Mouse (Mus musculus): ENCODE data around the gene D10Wsu102e. TPM values are rescaled to one million over a fixed set of nuclear protein-coding genes. Genes with fewer than 3 reads are reported as not detected.
A peak's percentile ranks its signal among the peaks of the same experiment; 100 is the strongest.
"Not testable (repeated sequence)": the region's sequence is repeated elsewhere in the genome, so short reads cannot be mapped to it uniquely, and the experiment has no call there.

D10Wsu102e gene
- polyA plus RNA-seq, 1 experiment, result 2.4 TPM

- Histone ChIP-seq H3K27ac (ENCODE audit: insufficient read depth, low read depth, low read length) (0 out of 2 replicates have a peak overlapping the region, but pooled peaks have one; percentile 15), H3K4me3 (ENCODE audit: insufficient read depth, low read depth, low read length) (no peak overlapping the region), H3K4me1 (ENCODE audit: control insufficient read depth, insufficient read depth, low read length) (peaks cover 6% of the 10 kb centered on the region; the same call in 1 of the 2 replicates)
- TF ChIP-seq CTCF (IDR thresholded peaks at IDR 0.05; ENCODE audit: insufficient read depth, low read depth, low read length) (no peak), POLR2A (IDR thresholded peaks at IDR 0.05; ENCODE audit: insufficient read depth, low read depth, low read length) (no peak)
- WGBS, result 27% methylated on average over 8 of the region's 8 CpGs
These were observed 5.7 kb upstream of the D10Wsu102e start for GRCm38 (mm10) chr10:83354333-83354719.

DNA sequence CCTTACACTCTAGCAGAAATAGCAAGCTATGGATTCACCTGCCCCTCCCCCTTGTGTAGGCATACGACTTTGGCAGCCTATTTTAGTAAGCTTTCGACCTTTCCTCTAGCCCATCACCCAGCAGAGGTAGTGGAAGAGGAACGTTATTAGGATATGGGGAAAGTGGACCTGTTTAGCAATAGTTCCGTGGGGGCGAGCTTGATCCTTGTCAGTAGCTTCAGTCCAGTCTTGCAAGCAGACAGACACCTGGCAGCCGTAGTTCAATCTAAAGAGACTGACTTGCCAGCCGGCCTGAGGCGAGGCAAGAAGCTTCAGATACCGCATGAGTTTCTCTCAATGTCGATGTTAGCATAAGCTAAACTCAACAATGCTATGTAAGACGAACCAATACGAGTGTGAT lies 3.6 kb upstream of the D10Wsu102e start:
- 82% methylated on average over 12 of the region's 12 CpGs for WGBS
- H3K4me1 ChIP-seq (ENCODE audit: control insufficient read depth, insufficient read depth, low read length), result peaks cover 9% of the 10 kb centered on the region
- H3K4me3 ChIP-seq (ENCODE audit: insufficient read depth, low read depth, low read length), result no peak overlapping the region
- TF ChIP-seq CTCF (IDR thresholded peaks at IDR 0.05; ENCODE audit: insufficient read depth, low read depth, low read length) (no peak), POLR2A (IDR thresholded peaks at IDR 0.05; ENCODE audit: insufficient read depth, low read depth, low read length) (no peak)
- no peak overlapping the region for H3K27ac ChIP-seq (ENCODE audit: insufficient read depth, low read depth, low read length)

DNA sequence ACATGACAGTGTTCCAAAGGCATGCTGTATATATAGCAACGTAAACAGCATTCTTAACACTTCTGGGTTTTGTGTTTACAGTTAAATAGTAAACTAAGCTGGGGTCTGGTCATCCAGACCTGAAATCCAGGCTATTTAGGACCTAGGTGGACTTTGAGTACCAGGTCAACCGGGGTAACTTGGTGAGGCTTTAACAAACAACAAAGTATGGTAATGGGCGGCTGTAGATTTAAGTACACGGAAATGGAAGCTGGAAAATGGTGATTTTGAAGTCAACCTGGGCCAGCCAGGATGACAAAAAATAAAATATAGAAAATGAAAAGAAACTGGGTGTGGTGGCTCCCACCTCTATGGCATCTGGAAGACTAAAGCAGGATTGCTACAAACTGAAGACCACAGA lies 570 bp upstream of the D10Wsu102e start:
- WGBS, result 81% methylated on average over 4 of the region's 4 CpGs
- Histone ChIP-seq H3K27ac (ENCODE audit: insufficient read depth, low read depth, low read length) (peak overlapping the region; percentile 71), H3K4me3 (ENCODE audit: insufficient read depth, low read depth, low read length) (peak overlapping the region; percentile 67), H3K4me1 (ENCODE audit: control insufficient read depth, insufficient read depth, low read length) (peaks cover 3% of the 10 kb centered on the region)
- TF ChIP-seq CTCF (IDR thresholded peaks at IDR 0.05; ENCODE audit: insufficient read depth, low read depth, low read length), result no peak
- TF ChIP-seq POLR2A (IDR thresholded peaks at IDR 0.05; ENCODE audit: insufficient read depth, low read depth, low read length), result no peak

DNA sequence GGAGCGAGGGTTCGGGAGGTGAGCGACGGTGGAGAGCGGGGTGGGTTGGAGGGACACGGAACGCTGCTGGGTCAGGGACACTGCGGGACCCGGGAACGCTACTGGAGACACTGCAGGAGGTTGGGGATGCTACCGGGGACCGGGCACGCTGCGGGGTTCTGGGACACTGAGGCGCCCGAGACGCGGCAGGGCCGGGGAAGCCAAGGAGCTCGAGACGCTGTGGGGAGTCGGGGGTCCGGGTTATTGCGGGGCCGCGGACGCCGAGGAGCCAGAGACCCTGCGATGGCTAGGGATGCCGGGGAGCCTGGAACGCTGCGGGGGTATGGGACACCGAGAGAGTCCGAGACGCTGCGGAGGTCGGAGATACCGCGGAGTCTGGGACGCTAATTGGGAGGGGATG lies 335 bp downstream of the D10Wsu102e start:
- no peak for TF ChIP-seq POLR2A (IDR thresholded peaks at IDR 0.05; ENCODE audit: insufficient read depth, low read depth, low read length)
- TF ChIP-seq CTCF (IDR thresholded peaks at IDR 0.05; ENCODE audit: insufficient read depth, low read depth, low read length), result no peak
- WGBS, result under 1% methylated on average over 40 of the region's 40 CpGs
- 0 out of 2 replicates have a peak overlapping the region, but pooled peaks have one; percentile 1 for H3K27ac ChIP-seq (ENCODE audit: insufficient read depth, low read depth, low read length)

DNA sequence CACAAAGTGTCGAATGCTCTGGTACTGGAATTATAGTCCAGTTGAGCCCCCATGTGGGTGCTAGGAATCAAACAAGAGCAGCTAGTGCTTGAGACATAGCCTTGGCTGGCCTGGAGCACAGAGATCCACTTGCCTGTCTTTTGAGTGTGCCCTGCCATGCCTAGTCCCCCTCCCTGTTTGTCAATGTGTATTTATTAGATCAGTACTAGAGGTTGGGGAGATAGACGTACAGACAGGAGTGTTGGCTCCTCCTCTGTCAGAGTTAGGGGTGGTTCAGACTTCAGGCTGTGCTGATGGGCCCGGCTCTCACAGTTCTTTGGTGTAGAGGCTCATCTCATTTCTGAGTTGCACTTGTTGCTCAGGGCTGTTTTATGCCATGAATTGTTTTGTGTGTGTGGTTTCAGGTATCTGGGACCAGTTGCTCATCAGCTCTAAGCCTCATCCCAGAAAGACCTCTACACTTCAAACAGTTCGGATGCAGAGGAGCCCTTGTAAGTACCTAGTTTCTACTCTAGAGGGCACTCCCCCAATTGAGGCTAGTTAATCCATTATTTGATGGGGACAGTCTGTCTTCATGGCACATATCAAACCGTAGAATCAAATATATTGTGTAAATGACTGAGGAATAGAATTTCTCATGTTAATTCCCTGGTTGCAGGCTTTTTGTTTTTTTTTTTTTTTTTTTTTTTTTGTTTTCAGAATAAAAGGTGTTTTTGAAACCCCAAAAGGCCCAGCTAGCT lies 1.8 kb downstream of the D10Wsu102e start:
- 43% methylated on average over 5 of the region's 5 CpGs for WGBS
- TF ChIP-seq CTCF (IDR thresholded peaks at IDR 0.05; ENCODE audit: insufficient read depth, low read depth, low read length), result no peak
- no peak for TF ChIP-seq POLR2A (IDR thresholded peaks at IDR 0.05; ENCODE audit: insufficient read depth, low read depth, low read length)
- H3K27ac ChIP-seq (ENCODE audit: insufficient read depth, low read depth, low read length), result no peak overlapping the region
- peaks cover 3% of the 10 kb centered on the region for H3K4me1 ChIP-seq (ENCODE audit: control insufficient read depth, insufficient read depth, low read length)
- no peak overlapping the region for H3K4me3 ChIP-seq (ENCODE audit: insufficient read depth, low read depth, low read length)

More for the DNA sequence above, 335 bp downstream of the D10Wsu102e start:
- peak overlapping the region; percentile 67 for H3K4me3 ChIP-seq (ENCODE audit: insufficient read depth, low read depth, low read length)
- peaks cover 3% of the 10 kb centered on the region for H3K4me1 ChIP-seq (ENCODE audit: control insufficient read depth, insufficient read depth, low read length)

- TF ChIP-seq CTCF (IDR thresholded peaks at IDR 0.05; ENCODE audit: insufficient read depth, low read depth, low read length) (no peak), POLR2A (IDR thresholded peaks at IDR 0.05; ENCODE audit: insufficient read depth, low read depth, low read length) (no peak)
- Histone ChIP-seq H3K4me1 (ENCODE audit: control insufficient read depth, insufficient read depth, low read length) (peaks cover 3% of the 10 kb centered on the region), H3K27ac (ENCODE audit: insufficient read depth, low read depth, low read length) (no peak overlapping the region), H3K4me3 (ENCODE audit: insufficient read depth, low read depth, low read length) (no peak overlapping the region)
- WGBS, result 92% methylated on average over 8 of the region's 8 CpGs
These were observed 3.4 kb downstream of the D10Wsu102e start for GRCm38 (mm10) chr10:83363451-83363850.

DNA sequence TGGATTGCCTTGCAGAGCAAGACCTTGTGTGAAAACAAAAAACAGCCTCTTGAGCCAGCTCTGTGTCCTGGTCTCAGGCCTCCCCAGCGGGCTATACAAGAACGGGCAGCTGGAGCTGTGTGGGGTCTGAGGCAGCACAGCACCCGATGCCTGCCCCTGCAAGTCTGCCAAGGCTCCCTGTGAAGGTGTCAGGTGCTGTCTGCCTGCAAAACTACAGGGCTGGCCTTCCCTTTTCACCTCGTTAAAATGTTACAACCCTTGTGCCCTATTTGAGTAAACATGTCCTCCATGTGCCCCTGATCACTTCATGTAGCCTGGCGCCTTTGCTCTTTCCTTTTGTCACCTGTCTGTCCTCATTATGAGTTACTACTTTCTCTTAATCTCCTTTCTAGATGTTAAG lies 8.9 kb downstream of the D10Wsu102e start:
- no peak overlapping the region for H3K4me3 ChIP-seq (ENCODE audit: insufficient read depth, low read depth, low read length)
- H3K4me1 ChIP-seq (ENCODE audit: control insufficient read depth, insufficient read depth, low read length), result no peaks in the 10 kb centered on the region
- TF ChIP-seq CTCF (IDR thresholded peaks at IDR 0.05; ENCODE audit: insufficient read depth, low read depth, low read length) (no peak), POLR2A (IDR thresholded peaks at IDR 0.05; ENCODE audit: insufficient read depth, low read depth, low read length) (no peak)
- no peak overlapping the region for H3K27ac ChIP-seq (ENCODE audit: insufficient read depth, low read depth, low read length)
- 64% methylated on average over 5 of the region's 5 CpGs for WGBS

GRCm38 (mm10) chr10:83374045-83374656 lies 14.1 kb downstream of the D10Wsu102e start:
- H3K4me1 ChIP-seq (ENCODE audit: control insufficient read depth, insufficient read depth, low read length), result no peaks in the 10 kb centered on the region
- WGBS, result 96% methylated on average over 3 of the region's 3 CpGs
- no peak overlapping the region for H3K4me3 ChIP-seq (ENCODE audit: insufficient read depth, low read depth, low read length)
- no peak overlapping the region for H3K27ac ChIP-seq (ENCODE audit: insufficient read depth, low read depth, low read length)
- TF ChIP-seq POLR2A (IDR thresholded peaks at IDR 0.05; ENCODE audit: insufficient read depth, low read depth, low read length) (no peak), CTCF (IDR thresholded peaks at IDR 0.05; ENCODE audit: insufficient read depth, low read depth, low read length) (no peak)

GRCm38 (mm10) chr10:83375458-83375857 lies 15.4 kb downstream of the D10Wsu102e start:
- WGBS, result 96% methylated on average over 5 of the region's 5 CpGs
- H3K4me3 ChIP-seq (ENCODE audit: insufficient read depth, low read depth, low read length); H3K4me1 ChIP-seq (ENCODE audit: control insufficient read depth, insufficient read depth, low read length): not testable (repeated sequence)

More at GRCm38 (mm10) chr10:83375458-83375857, 15.4 kb downstream of the D10Wsu102e start:
- H3K27ac ChIP-seq (ENCODE audit: insufficient read depth, low read depth, low read length), result not testable (repeated sequence)

Data from olfactory bulb, adult 2 months (tissue).